Mouse (Mus musculus) heart, postnatal 10 days (tissue): Measurements from ENCODE around the gene Kctd21. TPM values are rescaled to one million over a fixed set of nuclear protein-coding genes. Genes with fewer than 3 reads are reported as not detected.
A peak's percentile ranks its signal among the peaks of the same experiment; 100 is the strongest.

Source experiments
- DNase-seq, 2 experiments: peaks; one replicate each; pipeline ENCODE4 v3.0.0; 2021
- intact Hi-C: fragments of 180-260 bp; cut with DNase I; formaldehyde crosslinking; loops from one replicate; pipeline ENCODE4 v1.15.1; 2025
- total RNA-seq, 2 experiments: library from RNA; stranded (reverse); gene quantifications; 2 replicates each; pipeline ENCODE4 v1.2.3; 2021

Kctd21 gene
- total RNA-seq, 2 experiments from 2014 or later: 1.4 to 2.7 TPM

DNA sequence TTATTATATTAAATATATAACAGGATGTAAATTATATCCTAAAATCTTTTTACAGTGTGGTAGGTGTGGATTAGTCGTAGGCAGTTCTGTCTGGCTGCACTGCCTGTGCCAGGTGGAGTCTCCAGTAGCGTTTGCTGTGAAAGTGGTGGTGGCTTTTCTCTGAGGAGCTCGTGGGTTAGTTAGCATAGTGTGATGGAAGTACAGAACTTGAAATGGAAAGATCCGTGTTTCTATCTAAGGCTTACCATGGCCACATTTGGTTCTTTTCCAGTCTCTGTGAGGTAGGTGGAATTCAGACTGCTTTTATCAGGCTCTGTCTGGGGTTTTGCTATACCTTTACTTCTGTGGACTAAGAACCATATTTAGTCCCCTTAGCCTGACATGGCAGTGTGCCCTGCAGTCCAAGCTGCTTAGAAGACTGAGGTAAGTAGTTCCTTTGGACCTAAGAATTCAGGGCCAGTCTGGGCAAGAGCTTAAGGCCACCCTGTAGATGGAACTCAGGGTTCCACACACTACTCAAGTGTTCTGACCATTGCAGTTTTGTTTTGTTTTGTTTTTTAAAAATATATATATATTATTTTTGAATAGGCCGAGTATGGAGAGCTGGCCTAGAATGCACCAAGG, 48.5 kb downstream of the Kctd21 start:
- no peak for DNase-seq
- intact Hi-C loops: no loop called here

DNA sequence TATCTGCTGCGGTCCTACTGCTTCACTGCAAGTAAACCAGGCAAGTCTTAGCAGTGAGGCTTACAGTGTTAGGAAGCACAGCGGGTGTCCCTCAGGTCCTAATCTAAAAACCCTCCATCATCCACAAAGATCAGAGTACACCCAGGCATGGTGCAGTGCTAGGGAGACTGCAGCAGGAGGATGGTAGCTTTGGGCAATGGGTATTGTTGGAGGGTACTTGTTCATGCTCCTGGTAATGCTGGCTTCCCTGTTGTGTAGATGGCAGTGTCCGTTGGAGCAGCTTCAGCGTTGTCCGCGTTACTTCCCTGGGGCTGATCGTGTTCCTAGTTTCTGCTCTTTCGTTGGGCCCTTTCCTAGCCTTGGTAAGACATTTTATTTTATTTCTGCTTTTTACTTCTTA, 50.5 kb downstream of the Kctd21 start:
- intact Hi-C loops: no loop called here
- no peak for DNase-seq

DNA sequence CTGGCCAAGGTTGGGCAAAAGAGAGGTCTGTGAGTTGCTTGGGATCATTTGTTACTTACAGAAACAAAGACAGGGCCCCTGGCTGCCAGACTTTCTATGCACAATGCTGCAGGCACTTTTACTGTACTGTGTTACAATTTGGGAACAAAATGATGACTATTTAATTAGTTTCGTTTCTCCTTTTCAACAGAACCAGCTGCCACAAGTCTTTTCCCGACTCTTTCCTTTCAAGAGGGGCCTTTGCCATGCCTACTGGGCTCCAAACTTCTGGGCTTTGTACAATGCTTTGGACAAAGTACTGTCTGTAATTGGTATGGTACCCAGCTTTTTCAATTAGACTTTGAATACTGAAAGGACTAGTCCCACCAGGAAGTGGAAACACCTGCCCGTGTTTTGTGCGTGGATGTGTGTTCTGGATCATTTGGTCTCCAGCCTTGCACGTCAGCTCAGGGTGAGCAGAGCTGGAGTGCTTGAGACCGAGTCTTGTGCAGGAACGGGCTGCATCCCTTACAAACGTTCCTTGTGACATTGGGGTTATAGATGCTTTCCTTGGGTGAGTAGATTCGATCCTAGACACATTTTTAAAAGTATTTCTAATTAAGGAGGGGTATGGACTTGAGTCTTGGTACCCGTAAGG, 51.5 kb downstream of the Kctd21 start:
- no peak for DNase-seq
- intact Hi-C loops: no loop called here

DNA sequence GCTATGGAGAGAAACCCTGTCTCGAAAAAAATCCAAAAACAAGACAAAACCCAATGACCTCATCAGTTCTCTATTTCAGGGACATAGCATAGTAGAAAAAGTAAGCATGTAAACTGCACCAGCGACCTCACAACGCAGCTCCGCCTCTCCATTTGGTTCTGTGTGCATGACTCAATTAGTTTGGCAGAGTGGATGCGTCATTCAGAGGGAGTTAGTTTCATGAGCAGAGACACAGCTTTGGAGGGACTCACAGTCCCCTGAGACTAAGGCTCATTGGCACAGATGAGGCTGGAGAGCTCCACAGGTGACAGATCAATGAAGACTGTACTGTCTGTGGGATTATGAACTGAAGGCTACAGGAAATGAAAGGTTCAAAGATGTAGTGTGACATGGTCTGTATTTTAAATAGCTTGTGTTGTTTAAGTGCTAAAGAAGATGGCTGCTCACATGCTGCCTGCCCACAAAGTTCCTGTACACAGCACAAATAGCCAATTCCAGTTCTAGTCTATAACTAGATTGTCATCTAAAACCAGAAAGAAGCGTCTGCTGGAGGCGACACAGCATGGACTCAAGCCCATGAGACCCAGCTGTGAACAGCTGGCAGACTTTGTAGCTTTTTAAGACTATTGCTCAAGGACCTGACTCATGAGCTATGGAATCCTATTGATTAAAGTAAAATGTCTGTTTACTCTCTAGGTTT, 54.1 kb downstream of the Kctd21 start:
- peak; percentile 49 to 51 for DNase-seq
- intact Hi-C loops: no loop called here

DNA sequence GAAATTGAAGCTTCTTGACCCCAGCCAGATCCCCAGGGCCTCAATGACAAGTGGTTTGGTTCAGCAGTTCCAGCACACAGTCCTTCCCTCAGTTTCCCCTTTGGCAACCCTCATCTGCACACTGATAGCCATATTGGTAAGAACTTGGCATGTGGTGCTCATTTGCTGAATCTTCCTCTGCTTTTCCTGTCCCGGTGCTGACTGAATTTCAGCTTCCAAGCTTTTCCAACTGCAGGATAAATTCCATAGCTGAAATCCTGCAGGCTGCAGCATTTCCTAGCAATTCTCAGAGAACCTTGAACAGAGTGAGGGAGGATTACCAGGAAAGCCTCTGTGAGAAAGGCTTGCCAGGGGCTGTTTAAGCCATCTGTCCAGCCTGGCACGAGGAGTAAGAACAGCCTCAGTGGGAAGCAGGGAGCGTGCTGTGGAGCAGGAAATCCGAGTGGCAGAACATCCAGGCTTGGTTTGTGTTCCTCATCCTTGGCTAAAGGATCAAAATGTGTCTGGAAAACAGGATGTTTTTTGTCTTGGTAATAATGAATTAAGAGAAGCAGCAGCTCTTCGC, 54.8 kb downstream of the Kctd21 start:
- intact Hi-C loops: no loop called here
- DNase-seq: peak; percentile 27 to 55

DNA sequence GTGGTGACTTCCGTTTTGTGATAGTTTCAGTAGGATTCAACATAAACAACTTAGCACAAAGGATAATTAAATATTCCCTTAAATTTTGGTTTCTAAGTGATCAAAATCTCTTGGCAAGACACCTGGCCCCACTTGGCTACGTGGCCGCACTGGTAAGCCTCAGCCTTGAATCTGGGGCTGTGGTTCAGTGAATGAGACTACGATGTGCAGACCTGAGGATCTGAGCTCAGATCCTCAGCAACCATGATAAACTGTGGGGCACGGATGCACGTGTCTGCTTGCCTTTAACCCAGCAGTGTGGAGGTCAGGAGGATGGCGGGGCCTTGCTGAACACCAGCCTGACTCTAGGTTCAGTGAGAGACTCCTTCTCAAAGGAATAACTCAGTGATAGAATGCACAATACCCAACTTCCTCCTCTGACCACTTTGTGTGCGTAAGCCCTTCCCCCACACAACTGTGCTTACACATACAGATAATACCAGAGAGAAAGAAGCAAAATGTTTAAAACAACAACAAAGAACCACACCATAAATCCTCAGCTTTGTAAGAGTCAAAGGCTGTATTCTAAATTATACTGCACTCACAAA, 55.5 kb downstream of the Kctd21 start:
- no peak for DNase-seq
- intact Hi-C loops: no loop called here

DNA sequence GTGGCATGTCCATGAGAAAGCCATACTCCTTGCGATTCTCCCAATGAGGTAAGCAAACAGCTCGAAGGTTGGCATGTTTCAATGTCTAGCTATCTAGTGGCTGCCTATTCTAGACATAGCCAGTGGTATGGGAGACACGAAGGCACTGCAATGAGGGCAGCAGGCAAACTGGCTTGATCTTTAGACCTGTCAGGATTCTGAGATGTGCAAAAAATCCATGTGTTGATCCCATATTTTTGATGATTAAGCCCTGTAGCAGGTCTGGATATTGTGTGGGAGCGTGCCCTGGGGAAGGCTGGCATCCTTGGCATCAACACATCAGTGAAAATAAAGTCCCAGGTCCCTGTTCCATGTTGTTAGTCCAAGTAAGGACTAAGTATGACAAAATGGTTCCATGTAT, 56.4 kb downstream of the Kctd21 start:
- no peak for DNase-seq
- intact Hi-C loops: no loop called here

DNA sequence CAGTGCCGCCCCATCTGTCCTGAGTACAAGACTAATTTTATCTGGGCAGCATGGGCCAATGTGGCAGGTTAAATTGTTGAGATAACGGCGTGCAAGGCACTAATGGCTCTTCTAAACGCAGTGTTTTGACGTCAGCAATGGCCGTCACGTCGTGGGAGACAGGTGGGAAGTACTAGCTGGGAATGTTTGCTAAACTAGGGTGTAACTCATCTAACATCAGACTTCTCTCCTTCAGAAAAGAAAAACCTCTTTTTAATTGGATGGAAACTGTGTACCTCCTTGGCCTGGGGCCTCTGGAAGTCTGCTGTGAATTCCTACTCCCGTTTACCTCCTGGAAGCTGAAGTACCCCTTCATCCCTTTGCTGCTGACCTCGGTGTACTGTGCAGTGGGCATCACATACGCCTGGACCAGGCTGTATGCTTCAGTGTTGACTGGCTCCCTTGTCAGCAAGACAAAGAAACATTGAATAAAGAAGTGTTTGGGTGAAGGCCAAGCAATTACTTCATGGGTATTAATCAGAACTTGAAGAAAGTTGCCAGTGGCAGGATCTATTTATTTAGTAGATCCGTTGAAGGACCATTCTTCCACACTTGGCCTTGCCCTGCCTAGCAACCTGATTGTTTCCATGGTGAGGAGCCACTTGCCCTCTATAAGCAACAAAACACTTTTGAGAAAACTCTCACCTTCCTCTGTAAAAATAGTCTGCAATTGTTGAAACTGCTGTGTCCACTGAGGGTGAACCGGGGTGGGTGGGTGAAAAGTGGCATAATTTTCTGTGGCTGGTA, 59.4 kb downstream of the Kctd21 start:
- peak in 1 of 2 experiments; percentile 25 for DNase-seq
- intact Hi-C loops: no loop called here

DNA sequence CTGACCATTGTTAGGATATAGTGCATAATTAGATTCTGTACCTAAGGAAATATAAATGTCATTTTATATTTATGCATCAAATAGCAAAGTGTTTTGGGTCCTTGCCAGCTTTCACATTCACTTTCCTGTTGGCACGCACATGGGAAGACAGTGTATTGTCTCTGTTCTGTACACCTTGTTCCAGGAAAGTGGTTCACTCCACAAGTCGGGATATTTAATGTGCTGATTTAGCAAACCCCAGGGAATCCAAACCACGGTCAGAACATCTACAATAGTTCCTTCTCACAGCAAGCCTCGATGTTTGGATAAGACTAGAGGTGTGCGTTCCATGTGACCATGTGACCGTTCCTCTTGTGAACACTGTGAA, 59.9 kb downstream of the Kctd21 start:
- intact Hi-C loops: no loop called here
- no peak for DNase-seq

DNA sequence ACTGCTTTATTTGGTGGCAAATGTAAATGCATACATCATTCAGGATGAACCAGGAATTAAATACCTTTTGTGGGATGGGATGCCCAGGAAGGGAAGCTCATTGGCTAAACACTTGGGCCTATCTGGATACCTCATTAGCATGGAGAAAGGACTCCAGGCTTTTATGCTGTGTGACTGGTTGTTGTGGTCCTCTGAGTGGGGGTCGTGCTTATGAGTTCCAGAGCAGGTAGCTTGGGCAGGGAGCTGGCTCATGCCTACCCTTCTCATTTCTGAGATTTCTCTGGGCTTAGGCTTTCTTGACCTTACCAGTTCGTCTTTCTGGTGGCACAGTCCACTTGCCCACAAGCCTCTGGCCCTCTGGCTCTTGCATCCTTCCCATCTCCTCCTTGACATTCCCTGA, 62.2 kb downstream of the Kctd21 start:
- intact Hi-C loops: no loop called here

DNA sequence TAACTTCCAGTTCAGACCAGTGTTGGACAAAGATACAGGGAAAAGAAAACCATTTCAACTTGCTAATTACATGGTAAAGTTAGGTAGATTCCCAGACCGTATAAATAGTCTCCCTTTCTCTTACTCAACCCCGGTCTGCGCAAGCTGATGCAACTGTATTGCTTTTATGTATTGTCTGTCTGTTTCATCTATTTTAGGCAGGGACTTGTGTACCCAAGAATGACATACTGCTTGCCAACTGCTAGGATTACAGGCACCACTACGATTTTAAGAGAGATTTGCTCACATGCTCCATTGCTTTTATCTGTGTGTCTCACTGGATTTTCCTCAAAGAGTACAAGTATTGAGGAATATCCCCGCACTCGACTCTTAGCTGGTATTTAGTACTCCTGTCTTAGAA, 66.8 kb downstream of the Kctd21 start:
- intact Hi-C loops: loop anchor here (2.0 kb wide), 1 partner anchor 28 kb away; the partner anchor contains the start of gene Alg8

More for the DNA sequence above, 62.2 kb downstream of the Kctd21 start:
- DNase-seq: no peak

More for the DNA sequence above, 66.8 kb downstream of the Kctd21 start:
- no peak for DNase-seq

Other genes with a start within 250 kb of the Kctd21 start
- gene Usp35, start 307 bp upstream of the Kctd21 start, total RNA-seq: 1 to 10 TPM; 1.5 to 1.7 TPM
- gene Alg8, start 39.3 kb downstream of the Kctd21 start, total RNA-seq: 1 to 10 TPM; 7.7 to 7.8 TPM
- 100 to 1,000 TPM; 525 to 575 TPM for gene Ndufc2, start 67.7 kb downstream of the Kctd21 start, total RNA-seq
- 10 to 100 TPM; 20.5 to 28.4 TPM for gene Thrsp, start 85.4 kb downstream of the Kctd21 start, total RNA-seq
- under 1 TPM; 0.31 to 0.37 TPM for gene Kctd14, start 119.0 kb downstream of the Kctd21 start, total RNA-seq
- 10 to 100 TPM; 46.6 to 52.4 TPM for gene Ints4, start 148.6 kb downstream of the Kctd21 start, total RNA-seq
- gene Aamdc, start 247.2 kb downstream of the Kctd21 start, total RNA-seq: 10 to 100 TPM; 41.8 to 53.9 TPM
- gene Rsf1, start 247.6 kb downstream of the Kctd21 start, total RNA-seq: 10 to 100 TPM; 17.0 to 20.0 TPM